Mouse (Mus musculus): Measurements from ENCODE around the gene Chm. TPM values are rescaled to one million over a fixed set of nuclear protein-coding genes. Genes with fewer than 3 reads are reported as not detected.
"Not testable (repeated sequence)": the region's sequence is repeated elsewhere in the genome, so short reads cannot be mapped to it uniquely, and the experiment has no call there.

Gene Chm
- total RNA-seq (2014; rRNA removed) (19.4 and 36.0 TPM in 2 replicates), polyA plus RNA-seq (2015; fragmentation: Nextera tagmentation; extraction: Ambion mirVana) (11.1 and 12.2 TPM in 2 replicates)

- Histone ChIP-seq H3K9ac (replicated peaks; ENCODE audit: low read length) (peak within 1 kb of the TSS; percentile 57), H3K27me3 (ENCODE audit: insufficient read depth, low read length) (no peaks in the 10 kb centered on the region), H3K9me3 (ENCODE audit: low read length) (no peaks in the 10 kb centered on the region), H3K36me3 (ENCODE audit: insufficient read depth, low read length) (no peaks in the 10 kb centered on the region), H3K27ac (peak within 1 kb of the TSS; percentile 87), H3K4me2 (ENCODE audit: low read depth, low read length) (peak within 1 kb of the TSS; percentile 55), H3K4me3 (ENCODE audit: low read length) (peak within 1 kb of the TSS; percentile 51), H3K4me1 (ENCODE audit: insufficient read depth, low read length) (no peaks in the 10 kb centered on the region)
- DNase-seq (ENCODE audit: low spot score) (peak; percentile 84), ATAC-seq (peak; percentile 96)
- TF ChIP-seq CTCF (IDR thresholded peaks at IDR 0.05; ENCODE audit: low read depth) = no peak
- 19% methylated on average over 21 of the region's 21 CpGs for WGBS
Observed at GRCm38 (mm10) chrX:113185230-113185985, at the start of gene Chm. Chm (minus strand) TSS chrX:113185517.

- Histone ChIP-seq H3K4me1 (ENCODE audit: insufficient read depth, low read length) (no peaks in the 10 kb centered on the region), H3K36me3 (ENCODE audit: insufficient read depth, low read length) (no peaks in the 10 kb centered on the region), H3K9me3 (ENCODE audit: low read length) (no peaks in the 10 kb centered on the region), H3K4me2 (ENCODE audit: low read depth, low read length) (no peak overlapping the region), H3K4me3 (ENCODE audit: low read length) (no peak overlapping the region), H3K27me3 (ENCODE audit: insufficient read depth, low read length) (no peaks in the 10 kb centered on the region), H3K27ac (no peak overlapping the region), H3K9ac (replicated peaks; ENCODE audit: low read length) (no peak overlapping the region)
- DNase-seq (ENCODE audit: low spot score) (no peak), ATAC-seq (no peak)
- no peak for TF ChIP-seq CTCF (IDR thresholded peaks at IDR 0.05; ENCODE audit: low read depth)
- WGBS = 25% methylated on average over 2 of the region's 2 CpGs
Observed at GRCm38 (mm10) chrX:113193901-113194300, 8.6 kb upstream of the Chm start.

GRCm38 (mm10) chrX:113184569-113185229 lies 618 bp downstream of the Chm start:
- Histone ChIP-seq H3K4me2 (ENCODE audit: low read depth, low read length) (peak overlapping the region; percentile 55), H3K27ac (peak overlapping the region; percentile 87), H3K9ac (replicated peaks; ENCODE audit: low read length) (peak overlapping the region; percentile 57), H3K9me3 (ENCODE audit: low read length) (no peaks in the 10 kb centered on the region), H3K27me3 (ENCODE audit: insufficient read depth, low read length) (no peaks in the 10 kb centered on the region), H3K4me1 (ENCODE audit: insufficient read depth, low read length) (no peaks in the 10 kb centered on the region), H3K36me3 (ENCODE audit: insufficient read depth, low read length) (no peaks in the 10 kb centered on the region), H3K4me3 (ENCODE audit: low read length) (peak overlapping the region; percentile 51)
- no peak for TF ChIP-seq CTCF (IDR thresholded peaks at IDR 0.05; ENCODE audit: low read depth)
- DNase-seq (ENCODE audit: low spot score) (peak; percentile 16), ATAC-seq (no peak)
- 21% methylated on average over 17 of the region's 17 CpGs for WGBS

GRCm38 (mm10) chrX:113180856-113181255 lies 4.5 kb downstream of the Chm start:
- H3K4me2 ChIP-seq (ENCODE audit: low read depth, low read length); H3K27ac ChIP-seq; H3K27me3 ChIP-seq (ENCODE audit: insufficient read depth, low read length); H3K36me3 ChIP-seq (ENCODE audit: insufficient read depth, low read length); H3K4me3 ChIP-seq (ENCODE audit: low read length); H3K9ac ChIP-seq (replicated peaks; ENCODE audit: low read length); DNase-seq (ENCODE audit: low spot score); H3K9me3 ChIP-seq (ENCODE audit: low read length); ATAC-seq; H3K4me1 ChIP-seq (ENCODE audit: insufficient read depth, low read length): not testable (repeated sequence)
- 91% methylated on average over 4 of the region's 4 CpGs for WGBS

GRCm38 (mm10) chrX:113172766-113173165 lies 12.6 kb downstream of the Chm start:
- WGBS = 66% methylated on average over 2 of the region's 2 CpGs
- Histone ChIP-seq H3K36me3 (ENCODE audit: insufficient read depth, low read length) (no peaks in the 10 kb centered on the region), H3K9ac (replicated peaks; ENCODE audit: low read length) (no peak overlapping the region), H3K4me2 (ENCODE audit: low read depth, low read length) (no peak overlapping the region), H3K4me1 (ENCODE audit: insufficient read depth, low read length) (no peaks in the 10 kb centered on the region), H3K4me3 (ENCODE audit: low read length) (no peak overlapping the region), H3K9me3 (ENCODE audit: low read length) (no peaks in the 10 kb centered on the region), H3K27me3 (ENCODE audit: insufficient read depth, low read length) (no peaks in the 10 kb centered on the region), H3K27ac (no peak overlapping the region)
- no peak for TF ChIP-seq CTCF (IDR thresholded peaks at IDR 0.05; ENCODE audit: low read depth)
- DNase-seq (ENCODE audit: low spot score) (no peak), ATAC-seq (no peak)

GRCm38 (mm10) chrX:113172271-113172670 lies 13.0 kb downstream of the Chm start:
- no peak overlapping the region for H3K9ac ChIP-seq (replicated peaks; ENCODE audit: low read length)
- H3K27ac ChIP-seq = no peak overlapping the region
- no peak overlapping the region for H3K4me2 ChIP-seq (ENCODE audit: low read depth, low read length)
- no peaks in the 10 kb centered on the region for H3K4me1 ChIP-seq (ENCODE audit: insufficient read depth, low read length)
- DNase-seq (ENCODE audit: low spot score) = no peak
- no peak for TF ChIP-seq CTCF (IDR thresholded peaks at IDR 0.05; ENCODE audit: low read depth)
- H3K9me3 ChIP-seq (ENCODE audit: low read length) = no peaks in the 10 kb centered on the region
- no peaks in the 10 kb centered on the region for H3K27me3 ChIP-seq (ENCODE audit: insufficient read depth, low read length)
- WGBS = 75% methylated on average over 1 of the region's 1 CpGs
- no peak for ATAC-seq
- H3K4me3 ChIP-seq (ENCODE audit: low read length) = no peak overlapping the region
- no peaks in the 10 kb centered on the region for H3K36me3 ChIP-seq (ENCODE audit: insufficient read depth, low read length)

Measured in hindbrain, postnatal 0 days (tissue).